Mouse (Mus musculus): Measurements from ENCODE around the gene Olfr370. TPM values are rescaled to one million over a fixed set of nuclear protein-coding genes. Genes with fewer than 3 reads are reported as not detected.

Gene Olfr370
- polyA plus RNA-seq, 1 experiment: not detected

GRCm38 (mm10) chr8:83588886-83589285, 53.3 kb downstream of the Olfr370 start:
- TF ChIP-seq POLR2A (IDR thresholded peaks at IDR 0.05; ENCODE audit: borderline replicate concordance, control insufficient read depth, low read depth, low read length) (no peak), CTCF (IDR thresholded peaks at IDR 0.05; ENCODE audit: control insufficient read depth, insufficient read depth, low read length) (no peak)
- Histone ChIP-seq H3K4me3 (replicated peaks; ENCODE audit: control insufficient read depth, low read depth, low read length) (no peak overlapping the region), H3K4me1 (ENCODE audit: control insufficient read depth, insufficient read depth, low read length) (no peaks in the 10 kb centered on the region; the same call in 1 of the 2 replicates), H3K27ac (ENCODE audit: control insufficient read depth, insufficient read depth, low read depth, low read length, poor library complexity) (no peak overlapping the region)
- 84% methylated on average over 5 of the region's 5 CpGs for WGBS

- H3K27ac ChIP-seq (ENCODE audit: control insufficient read depth, insufficient read depth, low read depth, low read length, poor library complexity): no peak overlapping the region
- no peaks in the 10 kb centered on the region; the same call in 1 of the 2 replicates for H3K4me1 ChIP-seq (ENCODE audit: control insufficient read depth, insufficient read depth, low read length)
- WGBS: 84% methylated on average over 7 of the region's 7 CpGs
- TF ChIP-seq CTCF (IDR thresholded peaks at IDR 0.05; ENCODE audit: control insufficient read depth, insufficient read depth, low read length) (no peak), POLR2A (IDR thresholded peaks at IDR 0.05; ENCODE audit: borderline replicate concordance, control insufficient read depth, low read depth, low read length) (no peak)
- no peak overlapping the region for H3K4me3 ChIP-seq (replicated peaks; ENCODE audit: control insufficient read depth, low read depth, low read length)
Measured at GRCm38 (mm10) chr8:83590488-83591023, 55.0 kb downstream of the Olfr370 start.

GRCm38 (mm10) chr8:83592682-83593081, 57.1 kb downstream of the Olfr370 start:
- Histone ChIP-seq H3K4me3 (replicated peaks; ENCODE audit: control insufficient read depth, low read depth, low read length) (no peak overlapping the region), H3K27ac (ENCODE audit: control insufficient read depth, insufficient read depth, low read depth, low read length, poor library complexity) (no peak overlapping the region), H3K4me1 (ENCODE audit: control insufficient read depth, insufficient read depth, low read length) (no peaks in the 10 kb centered on the region; the same call in 1 of the 2 replicates)
- no peak for TF ChIP-seq CTCF (IDR thresholded peaks at IDR 0.05; ENCODE audit: control insufficient read depth, insufficient read depth, low read length)
- TF ChIP-seq POLR2A (IDR thresholded peaks at IDR 0.05; ENCODE audit: borderline replicate concordance, control insufficient read depth, low read depth, low read length): no peak
- WGBS: 86% methylated on average over 3 of the region's 3 CpGs

- Histone ChIP-seq H3K4me3 (replicated peaks; ENCODE audit: control insufficient read depth, low read depth, low read length) (peak overlapping the region; percentile 88), H3K4me1 (ENCODE audit: control insufficient read depth, insufficient read depth, low read length) (no peaks in the 10 kb centered on the region; the same call in 1 of the 2 replicates), H3K27ac (ENCODE audit: control insufficient read depth, insufficient read depth, low read depth, low read length, poor library complexity) (peak overlapping the region; percentile 82)
- WGBS: 1% methylated on average over 22 of the region's 22 CpGs
- TF ChIP-seq POLR2A (IDR thresholded peaks at IDR 0.05; ENCODE audit: borderline replicate concordance, control insufficient read depth, low read depth, low read length) (no peak), CTCF (IDR thresholded peaks at IDR 0.05; ENCODE audit: control insufficient read depth, insufficient read depth, low read length) (no peak)
Measured at GRCm38 (mm10) chr8:83593325-83594166, 58.0 kb downstream of the Olfr370 start.

GRCm38 (mm10) chr8:83594167-83595049, 58.8 kb downstream of the Olfr370 start:
- TF ChIP-seq CTCF (IDR thresholded peaks at IDR 0.05; ENCODE audit: control insufficient read depth, insufficient read depth, low read length) (0 out of 2 replicates have a peak, but pooled peaks have one; percentile 9), POLR2A (IDR thresholded peaks at IDR 0.05; ENCODE audit: borderline replicate concordance, control insufficient read depth, low read depth, low read length) (peak; percentile 84)
- WGBS: under 1% methylated on average over 43 of the region's 43 CpGs
- H3K4me1 ChIP-seq (ENCODE audit: control insufficient read depth, insufficient read depth, low read length): peaks cover 2% of the 10 kb centered on the region; the same call in 1 of the 2 replicates
- peak overlapping the region; percentile 88 for H3K4me3 ChIP-seq (replicated peaks; ENCODE audit: control insufficient read depth, low read depth, low read length)
- peak overlapping the region; percentile 82 for H3K27ac ChIP-seq (ENCODE audit: control insufficient read depth, insufficient read depth, low read depth, low read length, poor library complexity)

Other genes with a start within 250 kb of the Olfr370 start
- gene Ucp1, start 245.4 kb upstream of the Olfr370 start, polyA plus RNA-seq (2011; ENCODE audit: insufficient read depth, insufficient read length, low replicate concordance, missing spikeins): not detected in 2 replicates
- 2.9 and 4.3 TPM in 2 replicates for gene Elmod2, start 203.3 kb upstream of the Olfr370 start, polyA plus RNA-seq (2011; ENCODE audit: insufficient read depth, insufficient read length, low replicate concordance, missing spikeins)
- not detected in 2 replicates for gene Mgat4d, start 187.3 kb upstream of the Olfr370 start, polyA plus RNA-seq (2011; ENCODE audit: insufficient read depth, insufficient read length, low replicate concordance, missing spikeins)
- 1.1 and 2.6 TPM in 2 replicates for gene Clgn, start 145.9 kb upstream of the Olfr370 start, polyA plus RNA-seq (2011; ENCODE audit: insufficient read depth, insufficient read length, low replicate concordance, missing spikeins)
- gene Scoc, start 77.4 kb upstream of the Olfr370 start, polyA plus RNA-seq (2011; ENCODE audit: insufficient read depth, insufficient read length, low replicate concordance, missing spikeins): 34.0 and 51.9 TPM in 2 replicates
- gene Ndufb7, start 30.9 kb downstream of the Olfr370 start, polyA plus RNA-seq (2011; ENCODE audit: insufficient read depth, insufficient read length, low replicate concordance, missing spikeins): 240 and 480 TPM in 2 replicates
- gene Tecr, start 72.2 kb downstream of the Olfr370 start, polyA plus RNA-seq (2011; ENCODE audit: insufficient read depth, insufficient read length, low replicate concordance, missing spikeins): 136 and 233 TPM in 2 replicates
- gene Dnajb1, start 72.4 kb downstream of the Olfr370 start, polyA plus RNA-seq (2011; ENCODE audit: insufficient read depth, insufficient read length, low replicate concordance, missing spikeins): 23.8 and 23.9 TPM in 2 replicates
- gene Gipc1, start 116.9 kb downstream of the Olfr370 start, polyA plus RNA-seq (2011; ENCODE audit: insufficient read depth, insufficient read length, low replicate concordance, missing spikeins): 14.8 and 17.3 TPM in 2 replicates
- 0.41 and 0.57 TPM in 2 replicates for gene Ptger1, start 130.9 kb downstream of the Olfr370 start, polyA plus RNA-seq (2011; ENCODE audit: insufficient read depth, insufficient read length, low replicate concordance, missing spikeins)
- gene Pkn1, start 163.4 kb downstream of the Olfr370 start, polyA plus RNA-seq (2011; ENCODE audit: insufficient read depth, insufficient read length, low replicate concordance, missing spikeins): 44.4 and 94.3 TPM in 2 replicates
- 74.2 and 81.0 TPM in 2 replicates for gene Ddx39, start 179.4 kb downstream of the Olfr370 start, polyA plus RNA-seq (2011; ENCODE audit: insufficient read depth, insufficient read length, low replicate concordance, missing spikeins)
- 25.3 and 79.2 TPM in 2 replicates for gene Adgre5, start 205.5 kb downstream of the Olfr370 start, polyA plus RNA-seq (2011; ENCODE audit: insufficient read depth, insufficient read length, low replicate concordance, missing spikeins)

Measured in bone marrow, adult 2 months (tissue).